Mouse (Mus musculus): ENCODE measurements around the gene Pgpep1l.
"Not testable (repeated sequence)": the region's sequence is repeated elsewhere in the genome, so short reads cannot be mapped to it uniquely, and the experiment has no call there.

Pgpep1l gene

GRCm38 (mm10) chr7:68282304-68283132 lies 18.5 kb upstream of the Pgpep1l start:
- DNase-seq, result no peak

- DNase-seq, result no peak
Measured at GRCm38 (mm10) chr7:68281341-68281740, 17.3 kb upstream of the Pgpep1l start.

GRCm38 (mm10) chr7:68280352-68280869 lies 16.4 kb upstream of the Pgpep1l start:
- no peak for DNase-seq

GRCm38 (mm10) chr7:68279481-68279880 lies 15.4 kb upstream of the Pgpep1l start:
- no peak for DNase-seq

- no peak for DNase-seq
Measured at GRCm38 (mm10) chr7:68278908-68279307, 14.9 kb upstream of the Pgpep1l start.

- DNase-seq, result no peak
Measured at GRCm38 (mm10) chr7:68278385-68278784, 14.4 kb upstream of the Pgpep1l start.

GRCm38 (mm10) chr7:68277897-68278270 lies 13.9 kb upstream of the Pgpep1l start:
- no peak for DNase-seq

GRCm38 (mm10) chr7:68277054-68277896 lies 13.2 kb upstream of the Pgpep1l start:
- DNase-seq, result no peak

- DNase-seq, result peak; percentile 37
Measured at GRCm38 (mm10) chr7:68275838-68276731, 12.1 kb upstream of the Pgpep1l start.

- not testable (repeated sequence) for DNase-seq
Measured at GRCm38 (mm10) chr7:68275445-68275837, 11.4 kb upstream of the Pgpep1l start.

GRCm38 (mm10) chr7:68274951-68275350 lies 10.9 kb upstream of the Pgpep1l start:
- no peak for DNase-seq

GRCm38 (mm10) chr7:68274218-68274617 lies 10.2 kb upstream of the Pgpep1l start:
- no peak for DNase-seq

GRCm38 (mm10) chr7:68273515-68273914 lies 9.5 kb upstream of the Pgpep1l start, which contains the start of gene Fam169b:
Gene Fam169b, plus strand, starts transcription at chr7:68273839.
- DNase-seq, result no peak

- DNase-seq, result peak; percentile 16
Measured at GRCm38 (mm10) chr7:68272607-68273006, 8.6 kb upstream of the Pgpep1l start.

- no peak for DNase-seq
Measured at GRCm38 (mm10) chr7:68271816-68272215, 7.8 kb upstream of the Pgpep1l start.

GRCm38 (mm10) chr7:68270551-68270950 lies 6.5 kb upstream of the Pgpep1l start:
- DNase-seq, result no peak

- no peak for DNase-seq
Measured at GRCm38 (mm10) chr7:68266691-68267090, 2.7 kb upstream of the Pgpep1l start.

GRCm38 (mm10) chr7:68265391-68265790 lies 1.4 kb upstream of the Pgpep1l start:
- DNase-seq, result no peak

GRCm38 (mm10) chr7:68264531-68264930 lies 498 bp upstream of the Pgpep1l start:
- peak; percentile 69 for DNase-seq

- no peak for DNase-seq
Measured at GRCm38 (mm10) chr7:68263346-68264027, 546 bp downstream of the Pgpep1l start.

GRCm38 (mm10) chr7:68262612-68263200 lies 1.3 kb downstream of the Pgpep1l start:
- no peak for DNase-seq
